Comparison of ENCODE assay signal across 12 mouse cellular contexts in genomic region chr15:85656852-85657251, GRCm38 (mm10).
DNase-seq lines count a peak whose midpoint lies in the region; TF ChIP-seq lines count a peak whose summit lies in the region.
"Had no signal": no experiment of that assay in that cellular context is flagged by ENCODE, and none has a peak within 500 bp of the region (broad histone marks: within the 10 kb centered on the region; RNA-seq: fewer than 3 reads in every experiment).

No protein-coding gene starts in this region.

- TF ChIP-seq POLR2A in cerebellum, adult 2 months (IDR thresholded peaks at IDR 0.05; ENCODE audit: borderline replicate concordance, insufficient read depth, low read length), result no peak

- H3K9me3 ChIP-seq in limb, embryonic 10.5 days (replicated peaks), result no peaks in the 10 kb centered on the region

- H3K27me3 ChIP-seq in cerebellum, adult 2 months (ENCODE audit: control insufficient read depth, insufficient read depth, low read length), result no peaks in the 10 kb centered on the region
- no peaks in the 10 kb centered on the region for H3K27me3 ChIP-seq in C2C12 (ENCODE audit: control insufficient read depth, insufficient read depth, insufficient read length)
- peaks cover 93% of the 10 kb centered on the region for H3K27me3 ChIP-seq in limb, embryonic 10.5 days (ENCODE audit: low read depth, poor library complexity, severe bottlenecking)
- H3K27me3 ChIP-seq: Patski had no signal

- peaks cover 85% of the 10 kb centered on the region for H3K79me2 ChIP-seq in C2C12 (ENCODE audit: control insufficient read depth, insufficient read depth)

- TF ChIP-seq CTCF in cerebellum, adult 2 months (IDR thresholded peaks at IDR 0.05; ENCODE audit: borderline replicate concordance, insufficient read depth, low read depth, low read length), result no peak
- TF ChIP-seq CTCF in C2C12 (IDR thresholded peaks at IDR 0.05; ENCODE audit: control insufficient read depth, insufficient read depth, insufficient read length), result no peak

- WGBS in cerebellum, adult 2 months, result 13% methylated on average over 6 of the region's 6 CpGs
- 80% methylated on average over 6 of the region's 6 CpGs for WGBS in limb, embryonic 10.5 days

- peaks cover 46% of the 10 kb centered on the region for H3K36me3 ChIP-seq in C2C12 (ENCODE audit: control insufficient read depth, insufficient read depth)
- no peaks in the 10 kb centered on the region for H3K36me3 ChIP-seq in limb, embryonic 10.5 days

- DNase-seq in cerebellum, adult 2 months, result peak; percentile 64 to 70
- DNase-seq in cerebellum, postnatal 4 days (ENCODE audit: low spot score in 2 of 2), result no peak
- peak; percentile 24 for DNase-seq in kidney, adult 18-20 months
- DNase-seq in kidney, postnatal 10 days, result no peak
- DNase-seq in fibroblast of lung, adult 2 months (ENCODE audit: low read depth), result peak; percentile 44
- DNase-seq in adrenal gland, postnatal 36 days, result no peak
- DNase-seq in limb, embryonic 10.5 days (ENCODE audit: low spot score), result no peak
- DNase-seq: gastrocnemius, postnatal 25 days; lung, postnatal 4 days; thymus, postnatal 4 days had no signal

- peaks cover 45% of the 10 kb centered on the region for H3K4me1 ChIP-seq in cerebellum, adult 2 months (ENCODE audit: control insufficient read depth, insufficient read depth, low read length)
- peaks cover 30% of the 10 kb centered on the region for H3K4me1 ChIP-seq in limb, embryonic 10.5 days

- peaks cover 77% of the 10 kb centered on the region for H3K79me3 ChIP-seq in C2C12 (ENCODE audit: low read depth)

- no peak overlapping the region for H3K4me3 ChIP-seq in cerebellum, adult 2 months (replicated peaks; ENCODE audit: insufficient read depth, low read depth, low read length)
- no peak overlapping the region for H3K4me3 ChIP-seq in C2C12 (ENCODE audit: insufficient read depth, poor library complexity, severe bottlenecking)
- no peak overlapping the region for H3K4me3 ChIP-seq in limb, embryonic 10.5 days

- H3ac ChIP-seq in C2C12 (ENCODE audit: control insufficient read depth, insufficient read length, low read depth), result peak overlapping the region; percentile 37

- H3K27ac ChIP-seq in cerebellum, adult 2 months (ENCODE audit: insufficient read depth, low read length), result peak overlapping the region; percentile 100
- no peak overlapping the region for H3K27ac ChIP-seq in limb, embryonic 10.5 days

TF ChIP-seq in C2C12, 6 proteins besides CTCF, POLR2A, EP300 and RAD21:
- TF ChIP-seq CEBPB (IDR thresholded peaks at IDR 0.05; ENCODE audit: low read depth) (no peak), MYOG (IDR thresholded peaks at IDR 0.05; ENCODE audit: control insufficient read depth, extremely low read depth, insufficient read length) (no peak), MAX (IDR thresholded peaks at IDR 0.05) (no peak), MYOD1 (IDR thresholded peaks at IDR 0.05; ENCODE audit: control insufficient read depth, insufficient read length, low read depth) (no peak), USF1 (IDR thresholded peaks at IDR 0.05; ENCODE audit: low read depth) (no peak), FOSL1 (IDR thresholded peaks at IDR 0.05; ENCODE audit: insufficient read depth, low read length, poor library complexity, severe bottlenecking) (no peak)

Comparison
In these comparisons a context has a peak if more than half of its experiments do, and no peak if none do; other contexts are left out.
1. DNase-seq: peak in cerebellum, adult 2 months (2 of 2), kidney, adult 18-20 months (single experiment) and fibroblast of lung, adult 2 months (single experiment); none in cerebellum, postnatal 4 days (0 of 2), kidney, postnatal 10 days (single experiment), adrenal gland, postnatal 36 days (0 of 2) and limb, embryonic 10.5 days (single experiment).